Mouse (Mus musculus): Measurements from ENCODE around the gene a.

DNA sequence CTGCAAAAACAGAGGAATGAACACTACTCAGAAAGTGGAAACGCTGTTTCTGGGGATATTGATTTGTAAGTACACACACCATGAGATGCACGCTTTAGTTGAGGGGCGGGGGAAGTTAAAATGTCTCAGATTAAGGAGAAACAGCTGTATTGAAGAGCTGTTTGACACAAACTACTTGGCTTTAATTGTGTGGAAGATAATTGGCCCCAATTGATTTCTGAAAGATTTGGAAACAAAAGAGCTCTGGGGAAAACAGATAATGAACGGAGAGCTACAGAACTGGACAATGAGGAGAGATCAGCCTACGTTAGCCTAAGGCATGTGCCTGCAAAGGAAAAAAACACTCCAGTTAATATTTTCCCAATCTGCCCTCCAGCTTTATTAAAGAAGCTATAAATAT lies 172.0 kb downstream of the a start:
- no peak for TF ChIP-seq CTCF (IDR thresholded peaks at IDR 0.05; ENCODE audit: low read depth)
- TF ChIP-seq EP300 (optimal IDR thresholded peaks at IDR 0.05), result no peak
